Mouse (Mus musculus): ENCODE measurements at regions not wholly inside any gene's neighbourhood (a gene's known extent, or its start where the extent isn't known, plus 50 kb on each side); places are given as distances from the start of the nearest gene placed in this dataset.

- 82% methylated on average over 5 of the region's 5 CpGs for WGBS
- DNase-seq (ENCODE audit: low spot score): no peak
- H3K4me3 ChIP-seq (ENCODE audit: low read depth, low read length): no peak overlapping the region
These were observed 64.9 kb upstream of the Plcz1 start for GRCm38 (mm10) chr6:140106141-140106540.

GRCm38 (mm10) chr6:140102043-140102442, 60.8 kb upstream of the Plcz1 start:
- no peaks in the 10 kb centered on the region for H3K36me3 ChIP-seq (ENCODE audit: control insufficient read depth, insufficient read depth, low read length)
- no peaks in the 10 kb centered on the region for H3K9me3 ChIP-seq (ENCODE audit: control insufficient read depth, low read length)
- 73% methylated on average over 6 of the region's 6 CpGs for WGBS
- DNase-seq (ENCODE audit: low spot score) (no peak), ATAC-seq (ENCODE audit: low read depth) (no peak)
- H3K9ac ChIP-seq (ENCODE audit: low read depth, low read length): no peak overlapping the region
- no peak overlapping the region for H3K4me3 ChIP-seq (ENCODE audit: low read depth, low read length)
- H3K27me3 ChIP-seq (replicated peaks; ENCODE audit: control insufficient read depth, insufficient read depth, low read length): no peaks in the 10 kb centered on the region
- peaks cover under 1% of the 10 kb centered on the region; the same call in 1 of the 2 replicates for H3K4me1 ChIP-seq (ENCODE audit: control insufficient read depth, insufficient read depth, low read length)
- H3K4me2 ChIP-seq (ENCODE audit: low read depth, low read length): no peak overlapping the region
- H3K27ac ChIP-seq (replicated peaks; ENCODE audit: low read depth, low read length): no peak overlapping the region

More at GRCm38 (mm10) chr6:140106141-140106540, 64.9 kb upstream of the Plcz1 start:
- ATAC-seq (ENCODE audit: low read depth): no peak
- no peaks in the 10 kb centered on the region for H3K36me3 ChIP-seq (ENCODE audit: control insufficient read depth, insufficient read depth, low read length)
- no peaks in the 10 kb centered on the region for H3K4me1 ChIP-seq (ENCODE audit: control insufficient read depth, insufficient read depth, low read length)
- H3K9me3 ChIP-seq (ENCODE audit: control insufficient read depth, low read length): no peaks in the 10 kb centered on the region
- no peaks in the 10 kb centered on the region for H3K27me3 ChIP-seq (replicated peaks; ENCODE audit: control insufficient read depth, insufficient read depth, low read length)
- H3K4me2 ChIP-seq (ENCODE audit: low read depth, low read length): no peak overlapping the region
- no peak overlapping the region for H3K9ac ChIP-seq (ENCODE audit: low read depth, low read length)
- H3K27ac ChIP-seq (replicated peaks; ENCODE audit: low read depth, low read length): no peak overlapping the region

- Histone ChIP-seq H3K9me3 (ENCODE audit: control insufficient read depth, low read length) (no peaks in the 10 kb centered on the region), H3K36me3 (ENCODE audit: control insufficient read depth, insufficient read depth, low read length) (no peaks in the 10 kb centered on the region), H3K27me3 (replicated peaks; ENCODE audit: control insufficient read depth, insufficient read depth, low read length) (no peaks in the 10 kb centered on the region), H3K4me1 (ENCODE audit: control insufficient read depth, insufficient read depth, low read length) (peaks cover 8% of the 10 kb centered on the region; the same call in 1 of the 2 replicates), H3K27ac (replicated peaks; ENCODE audit: low read depth, low read length) (no peak overlapping the region), H3K4me3 (ENCODE audit: low read depth, low read length) (no peak overlapping the region), H3K9ac (ENCODE audit: low read depth, low read length) (no peak overlapping the region), H3K4me2 (ENCODE audit: low read depth, low read length) (no peak overlapping the region)
- 53% methylated on average over 10 of the region's 10 CpGs for WGBS
- ATAC-seq (ENCODE audit: low read depth) (no peak), DNase-seq (ENCODE audit: low spot score) (no peak)
These were observed 54.2 kb upstream of the Plcz1 start for GRCm38 (mm10) chr6:140095416-140095815.
